Mouse (Mus musculus) pancreas, adult 10 weeks (tissue): Measurements from ENCODE around the gene Gm10065. TPM values are rescaled to one million over a fixed set of nuclear protein-coding genes. Genes with fewer than 3 reads are reported as not detected.

Source experiments
- polyA plus RNA-seq: library from polyadenylated mRNA; stranded (reverse); fragments of 350-450 nt; fragmentation: Illumina TruSeq; extraction: RNeasy Lipid Tissue Mini Kit (QIAGEN cat#74804); gene quantifications from one replicate; pipeline ENCODE4 v1.2.3, GENCODE M21; 2015; ENCODE audit warnings: low read depth, low replicate concordance; ENCODE audit not compliant: insufficient read depth

Gm10065 gene
- polyA plus RNA-seq = not detected

GRCm38 (mm10) chr13:21478759-21479670, at the start of gene Gm10065, which contains the start of gene Zkscan4:
Gene Gm10065, minus strand, starts transcription at chr13:21479441.
Gene Zkscan4, plus strand, starts transcription at chr13:21478907.

GRCm38 (mm10) chr13:21501182-21501581, 21.9 kb upstream of the Gm10065 start, which contains the start of gene Gm11273:
Gene Gm11273, minus strand, starts transcription at chr13:21501418.

GRCm38 (mm10) chr13:21495080-21495479, 15.8 kb upstream of the Gm10065 start, which contains the start of gene AK157302:
Gene AK157302, plus strand, starts transcription at chr13:21495223.

GRCm38 (mm10) chr13:21468061-21469019, 10.9 kb downstream of the Gm10065 start, which contains the start of gene Nkapl:
Gene Nkapl, minus strand, starts transcription at chr13:21468509.

GRCm38 (mm10) chr13:21453449-21453848, 25.8 kb downstream of the Gm10065 start, which contains the start of gene Zscan26:
Gene Zscan26, minus strand, starts transcription at chr13:21453730.

GRCm38 (mm10) chr13:21440503-21441206, 38.6 kb downstream of the Gm10065 start, which contains the start of gene Pgbd1:
Gene Pgbd1, minus strand, starts transcription at chr13:21441058.

Other genes starting within 250 kb of the Gm10065 start
- 1.3 TPM for gene Gpx5, start 186.7 kb downstream of the Gm10065 start, polyA plus RNA-seq
- gene Gpx6, start 167.3 kb downstream of the Gm10065 start, polyA plus RNA-seq = not detected
- gene Olfr1367, start 132.5 kb downstream of the Gm10065 start, polyA plus RNA-seq = not detected
- 1.2 TPM for gene Zscan12, start 116.6 kb downstream of the Gm10065 start, polyA plus RNA-seq
- 19.2 TPM for gene Zkscan3, start 76.7 kb downstream of the Gm10065 start, polyA plus RNA-seq
- gene Pgbd1, start 38.4 kb downstream of the Gm10065 start, polyA plus RNA-seq = 0.50 TPM
- gene Zscan26, start 25.7 kb downstream of the Gm10065 start, polyA plus RNA-seq = 20.8 TPM
- gene Nkapl, start 10.9 kb downstream of the Gm10065 start, polyA plus RNA-seq = not detected
- 0.92 TPM for gene Zkscan4, start 534 bp downstream of the Gm10065 start, polyA plus RNA-seq
- gene AK157302, start 15.8 kb upstream of the Gm10065 start, polyA plus RNA-seq = not detected
- gene Gm11273, start 22.0 kb upstream of the Gm10065 start, polyA plus RNA-seq = not detected
- 2.1 TPM for gene Zkscan8, start 51.7 kb upstream of the Gm10065 start, polyA plus RNA-seq
- not detected for gene Olfr1366, start 63.4 kb upstream of the Gm10065 start, polyA plus RNA-seq
- not detected for gene Olfr1535, start 80.5 kb upstream of the Gm10065 start, polyA plus RNA-seq
- gene Olfr1364, start 102.3 kb upstream of the Gm10065 start, polyA plus RNA-seq = not detected
- gene Olfr1362, start 134.6 kb upstream of the Gm10065 start, polyA plus RNA-seq = not detected
- not detected for gene Olfr11, start 163.1 kb upstream of the Gm10065 start, polyA plus RNA-seq
- gene Olfr1361, start 183.9 kb upstream of the Gm10065 start, polyA plus RNA-seq = not detected
- gene Olfr1360, start 198.0 kb upstream of the Gm10065 start, polyA plus RNA-seq = not detected
- gene Olfr1359, start 218.7 kb upstream of the Gm10065 start, polyA plus RNA-seq = not detected
- gene Hist1h2bl, start 236.7 kb upstream of the Gm10065 start, polyA plus RNA-seq = not detected
- not detected for gene Hist1h2ai, start 237.0 kb upstream of the Gm10065 start, polyA plus RNA-seq
- gene Hist1h3h, start 238.2 kb upstream of the Gm10065 start, polyA plus RNA-seq = not detected
- gene Hist1h2bm, start 242.6 kb upstream of the Gm10065 start, polyA plus RNA-seq = not detected